Mouse (Mus musculus) heart, adult 2 months (tissue): ENCODE measurements around the gene Setdb1.

Experiments used
- CTCF ChIP-seq: fragments of 200-600 bp; IDR thresholded peaks from 2 replicates; pipeline ENCODE4 v1.8.1; 2022; ENCODE audit warnings: antibody characterized with exemption, mild to moderate bottlenecking, moderate library complexity
- EP300 ChIP-seq: fragments of 200-500 bp; IDR thresholded peaks from 2 replicates; pipeline ENCODE4 v1.6.1; 2011; ENCODE audit warnings: low read depth, low read length, control low read depth; ENCODE audit not compliant: insufficient read depth
- POLR2A ChIP-seq: fragments of 200-500 bp; IDR thresholded peaks from 2 replicates; pipeline ENCODE4 v1.6.1; 2011; ENCODE audit warnings: mild to moderate bottlenecking, low read depth, low read length, control low read depth; ENCODE audit not compliant: insufficient read depth

- TF ChIP-seq EP300 (no peak), CTCF (no peak), POLR2A (no peak)
Observed at GRCm38 (mm10) chr3:95310496-95310895, 46.5 kb downstream of the Setdb1 start.
